Mouse (Mus musculus) ES-Bruce4 (cell line): ENCODE data around the gene Slc8a1.

ENCODE experiments used
- CTCF ChIP-seq: IDR thresholded peaks from one replicate; pipeline ENCODE4 v1.8.1; 2011; ENCODE audit warnings: low read depth, low read length
- EP300 ChIP-seq: IDR thresholded peaks from 2 replicates; pipeline ENCODE4 v1.6.1; 2011; ENCODE audit warnings: low read depth, low read length; ENCODE audit not compliant: insufficient read depth
- POLR2A ChIP-seq: IDR thresholded peaks from one replicate; pipeline ENCODE4 v1.8.1; 2011; ENCODE audit warnings: low read length; ENCODE audit not compliant: insufficient read depth

DNA sequence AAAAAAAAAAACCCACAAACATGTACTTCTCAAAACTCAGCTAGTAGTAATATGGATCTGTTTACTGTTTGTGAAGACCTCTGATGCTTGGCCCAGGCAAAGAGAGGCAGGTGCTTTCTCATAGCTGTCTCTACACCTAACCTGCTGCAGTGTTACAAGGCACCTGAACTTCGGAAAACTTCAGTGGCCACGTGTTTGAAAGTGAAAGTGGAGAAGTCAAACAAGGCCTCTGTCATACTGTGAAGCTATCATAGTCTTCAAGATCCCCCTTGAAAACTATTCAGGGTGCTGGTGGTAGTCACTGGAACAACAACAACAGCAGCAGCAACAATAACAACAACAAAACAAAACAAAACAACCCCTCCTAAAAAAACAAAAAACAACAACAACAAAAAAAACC lies 40.5 kb downstream of the Slc8a1 start:
- TF ChIP-seq CTCF (no peak), EP300 (no peak), POLR2A (no peak)
